ENCODE assay signal across 9 mouse cellular contexts in the genomic region with DNA sequence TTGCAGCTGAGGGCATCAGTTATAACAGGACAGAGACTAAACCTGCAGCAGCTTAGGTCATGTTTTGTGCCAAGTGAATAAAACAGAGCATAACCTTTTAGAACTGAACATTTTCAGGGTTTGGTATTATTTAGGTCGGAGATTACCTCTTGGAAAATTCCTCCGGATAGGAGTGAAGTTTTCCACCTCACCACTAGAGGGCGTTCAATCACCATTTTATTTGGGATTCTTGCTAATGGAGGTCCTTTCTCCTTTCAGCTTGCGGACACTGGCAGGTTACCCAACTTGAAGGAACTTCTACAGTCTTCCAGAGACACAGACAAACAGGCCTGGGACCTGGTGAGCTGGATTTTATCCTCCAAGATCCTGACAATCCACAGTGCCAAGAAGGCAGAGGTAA. TPM values are rescaled to one million over a fixed set of nuclear protein-coding genes. Genes with fewer than 3 reads are reported as not detected.
A peak's percentile ranks its signal among the peaks of the same experiment; 100 is the strongest.
DNase-seq lines count a peak whose midpoint lies in the region; ATAC-seq and TF ChIP-seq lines count a peak whose summit lies in the region.
"Had no signal": no experiment of that assay in that cellular context is flagged by ENCODE, and none has a peak within 500 bp of the region (broad histone marks: within the 10 kb centered on the region; RNA-seq: fewer than 3 reads in every experiment).

No protein-coding gene starts in this region.

- TF ChIP-seq CTCF in heart, adult 2 months (IDR thresholded peaks at IDR 0.05) = peak; percentile 75
- peak; percentile 73 for TF ChIP-seq CTCF in midbrain, postnatal 0 days (IDR thresholded peaks at IDR 0.05)
- peak; percentile 58; the same call in 1 of the 2 replicates for TF ChIP-seq CTCF in brain, embryonic 14.5 days (IDR thresholded peaks at IDR 0.05; ENCODE audit: borderline replicate concordance, extremely low read depth, insufficient read depth, insufficient read length)

- no peak for TF ChIP-seq POLR2A in heart, adult 2 months (IDR thresholded peaks at IDR 0.05; ENCODE audit: insufficient read depth, low read depth, low read length)
- no peak for TF ChIP-seq POLR2A in brain, embryonic 14.5 days (IDR thresholded peaks at IDR 0.05; ENCODE audit: borderline replicate concordance, extremely low read depth, insufficient read depth, insufficient read length, poor library complexity, severe bottlenecking)

- TF ChIP-seq EP300 in heart, adult 2 months (IDR thresholded peaks at IDR 0.05; ENCODE audit: insufficient read depth, low read depth, low read length) = no peak

- DNase-seq in heart, adult 2 months = no peak
- DNase-seq in midbrain, postnatal 0 days (ENCODE audit: low spot score) = peak; percentile 55
- peak; percentile 58 for DNase-seq in brain, embryonic 14.5 days (ENCODE audit: low read depth)
- peak; percentile 54 for DNase-seq in lung, postnatal 36 days
- no peak for DNase-seq in natural killer cell, adult 2 months (ENCODE audit: low spot score in 2 of 2)
- no peak for DNase-seq in spleen, adult 18-20 months

- no peak for ATAC-seq in heart, embryonic 11.5 days (replicated peaks; ENCODE audit: insufficient number of reproducible peaks, low FRiP score, low TSS enrichment)
- no peak for ATAC-seq in midbrain, postnatal 0 days (ENCODE audit: low FRiP score)
- no peak for ATAC-seq in midbrain, embryonic 16.5 days

- H3K36me3 ChIP-seq in heart, adult 2 months (ENCODE audit: control insufficient read depth, insufficient read depth, low read length) = no peaks in the 10 kb centered on the region
- peaks cover 3% of the 10 kb centered on the region; the same call in 1 of the 2 replicates for H3K36me3 ChIP-seq in heart, embryonic 11.5 days (ENCODE audit: control insufficient read depth, insufficient read depth, low read length)
- H3K36me3 ChIP-seq in midbrain, postnatal 0 days (ENCODE audit: insufficient read depth, low read length) = peaks cover 17% of the 10 kb centered on the region
- H3K36me3 ChIP-seq in midbrain, embryonic 16.5 days (ENCODE audit: control insufficient read depth, insufficient read depth, low read length) = peaks cover 9% of the 10 kb centered on the region; the same call in 1 of the 2 replicates

- no peak overlapping the region for H3K4me3 ChIP-seq in heart, adult 2 months
- no peak overlapping the region for H3K4me3 ChIP-seq in heart, embryonic 11.5 days (ENCODE audit: low read depth, low read length)
- no peak overlapping the region for H3K4me3 ChIP-seq in midbrain, postnatal 0 days (ENCODE audit: low read depth, low read length)
- no peak overlapping the region for H3K4me3 ChIP-seq in midbrain, embryonic 16.5 days (ENCODE audit: low read depth, low read length)
- H3K4me3 ChIP-seq: neural tube, embryonic 13.5 days had no signal

- H3K27ac ChIP-seq in heart, adult 2 months = no peak overlapping the region
- H3K27ac ChIP-seq in heart, embryonic 11.5 days (ENCODE audit: low read depth, low read length) = no peak overlapping the region
- no peak overlapping the region for H3K27ac ChIP-seq in midbrain, postnatal 0 days (ENCODE audit: low read depth, low read length)
- no peak overlapping the region for H3K27ac ChIP-seq in midbrain, embryonic 16.5 days (ENCODE audit: low read length)
- H3K27ac ChIP-seq: neural tube, embryonic 13.5 days had no signal

- 44% methylated on average over 4 of the region's 4 CpGs for WGBS in heart, adult 2 months
- 35% methylated on average over 4 of the region's 4 CpGs for WGBS in heart, embryonic 11.5 days (ENCODE audit: insufficient replicate concordance)
- WGBS in midbrain, postnatal 0 days = 38% methylated on average over 4 of the region's 4 CpGs
- 34% methylated on average over 4 of the region's 4 CpGs for WGBS in midbrain, embryonic 16.5 days

- no peaks in the 10 kb centered on the region for H3K4me1 ChIP-seq in heart, adult 2 months (ENCODE audit: control insufficient read depth, insufficient read depth, low read length)
- H3K4me1 ChIP-seq in heart, embryonic 11.5 days (ENCODE audit: control insufficient read depth, insufficient read depth, low read length) = no peaks in the 10 kb centered on the region
- H3K4me1 ChIP-seq in midbrain, postnatal 0 days (ENCODE audit: insufficient read depth, low read length) = no peaks in the 10 kb centered on the region
- H3K4me1 ChIP-seq in midbrain, embryonic 16.5 days (ENCODE audit: control insufficient read depth, insufficient read depth, low read length) = no peaks in the 10 kb centered on the region

- no peak overlapping the region for H3K9ac ChIP-seq in heart, adult 2 months (ENCODE audit: low read depth, low read length)
- H3K9ac ChIP-seq in heart, embryonic 11.5 days (ENCODE audit: low read depth, low read length) = no peak overlapping the region
- H3K9ac ChIP-seq in midbrain, postnatal 0 days (replicated peaks; ENCODE audit: low read length, poor library complexity, severe bottlenecking) = no peak overlapping the region
- no peak overlapping the region for H3K9ac ChIP-seq in midbrain, embryonic 16.5 days (ENCODE audit: low read depth, low read length)
- H3K9ac ChIP-seq: neural tube, embryonic 13.5 days had no signal

- intact Hi-C loops in heart, adult 2 months (cut with DNase I) = loop anchor here (5.0 kb wide), 1 partner anchor 57 kb away; no protein-coding TSS in a partner anchor

- H3K9me3 ChIP-seq in heart, embryonic 11.5 days (replicated peaks; ENCODE audit: control insufficient read depth, low read length) = no peaks in the 10 kb centered on the region
- H3K9me3 ChIP-seq in midbrain, postnatal 0 days (ENCODE audit: low read length) = no peaks in the 10 kb centered on the region
- H3K9me3 ChIP-seq in midbrain, embryonic 16.5 days (replicated peaks; ENCODE audit: control insufficient read depth, low read length, poor library complexity, severe bottlenecking) = no peaks in the 10 kb centered on the region
- H3K9me3 ChIP-seq: neural tube, embryonic 13.5 days had no signal

- no peak overlapping the region for H3K4me2 ChIP-seq in heart, embryonic 11.5 days
- no peak overlapping the region for H3K4me2 ChIP-seq in midbrain, postnatal 0 days (ENCODE audit: low read depth, low read length, poor library complexity, severe bottlenecking)
- H3K4me2 ChIP-seq in midbrain, embryonic 16.5 days (ENCODE audit: low read length) = no peak overlapping the region
- H3K4me2 ChIP-seq: neural tube, embryonic 13.5 days had no signal

- no peaks in the 10 kb centered on the region for H3K27me3 ChIP-seq in heart, adult 2 months (ENCODE audit: control insufficient read depth, insufficient read depth, low read length)
- no peaks in the 10 kb centered on the region for H3K27me3 ChIP-seq in heart, embryonic 11.5 days (ENCODE audit: control insufficient read depth, insufficient read depth, low read length)
- no peaks in the 10 kb centered on the region for H3K27me3 ChIP-seq in midbrain, postnatal 0 days (ENCODE audit: insufficient read depth, low read length)
- H3K27me3 ChIP-seq in midbrain, embryonic 16.5 days (ENCODE audit: control insufficient read depth, insufficient read depth, low read depth, low read length) = no peaks in the 10 kb centered on the region
- H3K27me3 ChIP-seq: neural tube, embryonic 13.5 days had no signal

- no peaks in the 10 kb centered on the region for H3K79me2 ChIP-seq in heart, adult 2 months (replicated peaks; ENCODE audit: control insufficient read depth, insufficient read depth, low read length)

RNA-seq across cellular contexts. Expression of gene Parp16, which starts 30.6 kb away (rescaled TPM):
- total RNA-seq in heart, adult 2 months (2021) = 1 to 10 TPM; 2.6 to 3.1 TPM
- polyA plus RNA-seq in heart, adult 2 months (2012; rRNA removed) = 3.7 and 4.8 TPM in 2 replicates
- 4.6 and 5.0 TPM in 2 replicates for polyA plus RNA-seq in heart, embryonic 11.5 days (2014; fragmentation: Nextera tagmentation; extraction: Ambion mirVana)
- 7.5 and 8.0 TPM in 2 replicates for total RNA-seq in midbrain, postnatal 0 days (2014; rRNA removed)
- polyA plus RNA-seq in midbrain, postnatal 0 days (2015; fragmentation: Nextera tagmentation; extraction: Ambion mirVana) = 7.0 and 7.7 TPM in 2 replicates
- 8.5 and 9.0 TPM in 2 replicates for polyA plus RNA-seq in midbrain, embryonic 16.5 days (2015; fragmentation: Nextera tagmentation; extraction: Ambion mirVana)
- polyA plus RNA-seq in brain, embryonic 14.5 days (2012; rRNA removed) = 5.8 and 6.2 TPM in 2 replicates

RNA-seq across cellular contexts. Expression of gene Cilp, which starts 39.2 kb away (rescaled TPM):
- total RNA-seq in heart, adult 2 months (2021) = 1 to 10 TPM; 3.0 to 4.8 TPM
- polyA plus RNA-seq in heart, adult 2 months (2012; rRNA removed) = 4.8 and 10.1 TPM in 2 replicates
- polyA plus RNA-seq in heart, embryonic 11.5 days (2014; fragmentation: Nextera tagmentation; extraction: Ambion mirVana) = 0.14 TPM in 1 of 2 replicates, not detected in the other
- 0.09 and 0.60 TPM in 2 replicates for total RNA-seq in midbrain, postnatal 0 days (2014; rRNA removed)
- 0.15 TPM in 2 replicates for polyA plus RNA-seq in midbrain, postnatal 0 days (2015; fragmentation: Nextera tagmentation; extraction: Ambion mirVana)
- 0.20 and 0.29 TPM in 2 replicates for polyA plus RNA-seq in midbrain, embryonic 16.5 days (2015; fragmentation: Nextera tagmentation; extraction: Ambion mirVana)
- 0.18 and 0.31 TPM in 2 replicates for polyA plus RNA-seq in brain, embryonic 14.5 days (2012; rRNA removed)

Comparison
In these comparisons a context has a peak if more than half of its experiments do, and no peak if none do; other contexts are left out.
1. DNase-seq: peak in midbrain, postnatal 0 days (single experiment), brain, embryonic 14.5 days (single experiment) and lung, postnatal 36 days (single experiment); none in heart, adult 2 months (0 of 2), natural killer cell, adult 2 months (0 of 2) and spleen, adult 18-20 months (0 of 2).
2. Peak in every context shown above with its lines, with median percentiles within 50 percentile points of each other: CTCF ChIP-seq.